Mouse (Mus musculus) brain, embryonic 14.5 days (tissue): ENCODE data around the gene Tet2.

Source experiments
- CTCF ChIP-seq: fragments of 200-500 bp; IDR thresholded peaks from 2 replicates; pipeline ENCODE4 v1.5.1; 2012; ENCODE audit warnings: inconsistent platforms, mild to moderate bottlenecking, moderate library complexity, borderline replicate concordance; ENCODE audit not compliant: insufficient read depth, insufficient read length; ENCODE audit errors: extremely low read depth
- POLR2A ChIP-seq: fragments of 200-500 bp; IDR thresholded peaks from 2 replicates; pipeline ENCODE4 v1.6.1; 2012; ENCODE audit warnings: mild to moderate bottlenecking, inconsistent platforms, borderline replicate concordance; ENCODE audit not compliant: poor library complexity, insufficient read depth, insufficient read length, severe bottlenecking; ENCODE audit errors: extremely low read depth

- TF ChIP-seq CTCF, result no peak
- no peak for TF ChIP-seq POLR2A
Measured at GRCm38 (mm10) chr3:133435141-133435773, 109.7 kb downstream of the Tet2 start.
